Mouse (Mus musculus) frontal cortex, postnatal 36 days (tissue): ENCODE data around the gene Zfp622.
"Not testable (repeated sequence)": the region's sequence is repeated elsewhere in the genome, so short reads cannot be mapped to it uniquely, and the experiment has no call there.

ENCODE experiments used
- DNase-seq, 2 experiments: peaks; one replicate each; pipeline ENCODE4 v3.0.0; 2022; ENCODE audit warnings: low spot score in 2 of 2

Zfp622 gene

GRCm38 (mm10) chr15:25971596-25971995, 12.6 kb upstream of the Zfp622 start:
- no peak for DNase-seq

- DNase-seq, result no peak
These were observed 11.4 kb upstream of the Zfp622 start for GRCm38 (mm10) chr15:25972758-25973157.

GRCm38 (mm10) chr15:25974352-25974751, 9.8 kb upstream of the Zfp622 start:
- DNase-seq, result no peak

- no peak for DNase-seq
These were observed 8.4 kb upstream of the Zfp622 start for GRCm38 (mm10) chr15:25975810-25976209.

GRCm38 (mm10) chr15:25983614-25984013, 552 bp upstream of the Zfp622 start:
- not testable (repeated sequence) for DNase-seq

GRCm38 (mm10) chr15:25984734-25985492, 747 bp downstream of the Zfp622 start:
- DNase-seq, result no peak

GRCm38 (mm10) chr15:25992992-25993727, 9.0 kb downstream of the Zfp622 start:
- DNase-seq, result peak; percentile 50 to 81

- DNase-seq, result no peak
These were observed 11.4 kb downstream of the Zfp622 start for GRCm38 (mm10) chr15:25995521-25995920.

- DNase-seq, result not testable (repeated sequence)
These were observed 15.4 kb downstream of the Zfp622 start for GRCm38 (mm10) chr15:25999545-25999944.

- DNase-seq, result no peak
These were observed 24.5 kb downstream of the Zfp622 start for GRCm38 (mm10) chr15:26008621-26009020.

GRCm38 (mm10) chr15:26012891-26013290, 28.7 kb downstream of the Zfp622 start:
- DNase-seq, result peak in 1 of 2 experiments; percentile 10

- DNase-seq, result no peak
These were observed 32.0 kb downstream of the Zfp622 start for GRCm38 (mm10) chr15:26015979-26016665.

GRCm38 (mm10) chr15:26021721-26022120, 37.6 kb downstream of the Zfp622 start:
- DNase-seq, result no peak

GRCm38 (mm10) chr15:26022636-26023035, 38.5 kb downstream of the Zfp622 start:
- no peak for DNase-seq

GRCm38 (mm10) chr15:26031692-26032091, 47.5 kb downstream of the Zfp622 start:
- DNase-seq, result no peak

- no peak for DNase-seq
These were observed 56.4 kb downstream of the Zfp622 start for GRCm38 (mm10) chr15:26040567-26040966.

GRCm38 (mm10) chr15:26041196-26041947, 57.2 kb downstream of the Zfp622 start:
- DNase-seq, result no peak
